Mouse (Mus musculus) heart, embryonic 11.5 days (tissue): ENCODE results near the gene Slfn4. TPM values are rescaled to one million over a fixed set of nuclear protein-coding genes. Genes with fewer than 3 reads are reported as not detected.
"Not testable (repeated sequence)": the region's sequence is repeated elsewhere in the genome, so short reads cannot be mapped to it uniquely, and the experiment has no call there.

ENCODE experiments used
- ATAC-seq: fragments of 200-750 bp; cut with Nextera tagmentation; replicated peaks from 2 replicates; pipeline ENCODE4 v1.8.0; 2017; ENCODE audit warnings: moderate library complexity; ENCODE audit not compliant: insufficient number of reproducible peaks, low FRiP score, low TSS enrichment
- H3K27ac ChIP-seq: fragments of 300-500 bp; sonication (generic); 2 replicates; pipeline ENCODE4 v1.5.1; 2014; ENCODE audit warnings: mild to moderate bottlenecking, low read depth, low read length
- H3K27me3 ChIP-seq: fragments of 300-500 bp; sonication (generic); 2 replicates; pipeline ENCODE4 v1.6.1; 2014; ENCODE audit warnings: mild to moderate bottlenecking, low read length, mixed read lengths; ENCODE audit not compliant: control insufficient read depth, insufficient read depth
- H3K36me3 ChIP-seq: fragments of 300-500 bp; sonication (generic); 2 replicates; pipeline ENCODE4 v1.6.1; 2014; ENCODE audit warnings: mild to moderate bottlenecking, low read length, moderate library complexity, mixed read lengths; ENCODE audit not compliant: control insufficient read depth, insufficient read depth
- H3K4me1 ChIP-seq: fragments of 300-500 bp; sonication (generic); 2 replicates; pipeline ENCODE4 v1.6.1; 2014; ENCODE audit warnings: low read length; ENCODE audit not compliant: control insufficient read depth, insufficient read depth
- H3K4me2 ChIP-seq: fragments of 300-500 bp; sonication (generic); 2 replicates; pipeline ENCODE4 v1.6.1; 2014; ENCODE audit warnings: mild to moderate bottlenecking, moderate library complexity
- H3K4me3 ChIP-seq: fragments of 300-500 bp; sonication (generic); 2 replicates; pipeline ENCODE4 v1.5.1; 2014; ENCODE audit warnings: low read depth, low read length
- H3K9ac ChIP-seq: fragments of 300-500 bp; sonication (generic); 2 replicates; pipeline ENCODE4 v1.6.1; 2014; ENCODE audit warnings: mild to moderate bottlenecking, low read depth, low read length, moderate library complexity
- H3K9me3 ChIP-seq: fragments of 300-500 bp; sonication (generic); replicated peaks from 2 replicates; pipeline ENCODE4 v1.6.1; 2016; ENCODE audit warnings: low read length; ENCODE audit not compliant: control insufficient read depth
- WGBS: fragments of 180-500 bp; shearing (Covaris S2); extraction: QIAGEN DNeasy Blood & Tissue Kit; methylation state at CpG from one replicate; pipeline ENCODE4 v1.1.7; 2014; ENCODE audit not compliant: insufficient replicate concordance; 5-methylcytosine and 5-hydroxymethylcytosine counted together
- polyA plus RNA-seq: library from polyadenylated mRNA; unstranded; fragments of >200 nt; fragmentation: Nextera tagmentation; extraction: Ambion mirVana; gene quantifications from 2 replicates; pipeline ENCODE4 v1.2.1, GENCODE M21; 2014

The Slfn4 gene
- polyA plus RNA-seq, 1 experiment from 2014 or later: not detected

- H3K36me3 ChIP-seq: no peaks in the 10 kb centered on the region
- no peaks in the 10 kb centered on the region for H3K4me1 ChIP-seq
- no peaks in the 10 kb centered on the region for H3K27me3 ChIP-seq
- no peak overlapping the region for H3K27ac ChIP-seq
- no peak overlapping the region for H3K4me3 ChIP-seq
- no peak for ATAC-seq
- no peaks in the 10 kb centered on the region for H3K9me3 ChIP-seq
- H3K9ac ChIP-seq: no peak overlapping the region
- WGBS: 74% methylated on average over 1 of the region's 1 CpGs
- no peak overlapping the region for H3K4me2 ChIP-seq
Measured at GRCm38 (mm10) chr11:83221328-83221877, 46.4 kb downstream of the Slfn4 start.

GRCm38 (mm10) chr11:83223367-83223766 lies 48.4 kb downstream of the Slfn4 start:
- no peak overlapping the region for H3K4me3 ChIP-seq
- H3K4me1 ChIP-seq: no peaks in the 10 kb centered on the region
- H3K4me2 ChIP-seq: no peak overlapping the region
- no peak overlapping the region for H3K27ac ChIP-seq
- no peak overlapping the region for H3K9ac ChIP-seq
- no peaks in the 10 kb centered on the region for H3K9me3 ChIP-seq
- WGBS: 77% methylated on average over 7 of the region's 7 CpGs
- no peaks in the 10 kb centered on the region for H3K27me3 ChIP-seq
- H3K36me3 ChIP-seq: no peaks in the 10 kb centered on the region
- ATAC-seq: no peak

DNA sequence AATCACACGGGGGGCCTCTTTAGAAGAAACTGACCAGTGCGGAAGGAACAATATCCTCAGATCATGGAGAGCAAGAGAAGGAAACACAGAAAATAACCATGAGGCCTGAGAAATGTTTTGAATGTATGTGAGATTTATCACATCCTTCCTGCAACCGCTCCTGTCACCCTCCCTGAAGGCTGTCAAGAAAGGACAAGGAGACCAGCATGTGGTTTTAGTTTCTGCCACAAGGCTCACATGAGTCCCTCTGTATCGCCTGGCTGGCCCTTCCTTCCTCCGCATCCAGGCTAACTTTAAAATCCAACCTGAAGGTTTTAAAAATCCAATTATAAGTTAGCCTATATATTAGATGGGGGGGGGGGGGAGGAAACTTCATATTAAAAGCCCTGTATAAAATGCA lies 48.8 kb downstream of the Slfn4 start:
- 74% methylated on average over 5 of the region's 5 CpGs for WGBS
- H3K4me3 ChIP-seq: not testable (repeated sequence)

DNA sequence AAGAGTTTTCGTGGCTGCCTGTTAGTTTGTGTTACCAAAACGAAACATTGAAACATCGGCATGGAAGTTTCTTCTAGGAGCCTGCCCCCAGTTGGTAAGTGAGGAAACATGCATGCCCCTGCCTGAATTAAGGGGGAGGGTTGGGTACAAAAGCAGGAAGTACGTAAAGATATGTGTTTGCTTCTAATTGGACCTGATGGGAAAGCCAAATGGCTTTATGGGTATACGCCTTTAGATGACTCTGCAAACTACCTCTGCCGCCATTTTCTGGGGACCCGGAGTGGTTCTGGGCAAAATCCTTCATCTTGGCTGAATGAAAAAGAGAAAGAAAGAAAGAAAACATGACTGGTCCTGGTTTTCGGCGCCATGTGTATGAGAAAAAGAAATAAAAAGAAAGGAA lies 49.2 kb downstream of the Slfn4 start:
- ATAC-seq: no peak
- Histone ChIP-seq H3K27ac (no peak overlapping the region), H3K4me1 (no peaks in the 10 kb centered on the region), H3K4me3 (no peak overlapping the region), H3K27me3 (no peaks in the 10 kb centered on the region), H3K4me2 (no peak overlapping the region), H3K9me3 (no peaks in the 10 kb centered on the region), H3K9ac (no peak overlapping the region), H3K36me3 (no peaks in the 10 kb centered on the region)
- WGBS: 88% methylated on average over 9 of the region's 9 CpGs

More for the DNA sequence above, 48.8 kb downstream of the Slfn4 start:
- not testable (repeated sequence) for H3K4me2 ChIP-seq, H3K9me3 ChIP-seq, H3K9ac ChIP-seq, H3K4me1 ChIP-seq, H3K27me3 ChIP-seq, ATAC-seq, H3K27ac ChIP-seq, H3K36me3 ChIP-seq

DNA sequence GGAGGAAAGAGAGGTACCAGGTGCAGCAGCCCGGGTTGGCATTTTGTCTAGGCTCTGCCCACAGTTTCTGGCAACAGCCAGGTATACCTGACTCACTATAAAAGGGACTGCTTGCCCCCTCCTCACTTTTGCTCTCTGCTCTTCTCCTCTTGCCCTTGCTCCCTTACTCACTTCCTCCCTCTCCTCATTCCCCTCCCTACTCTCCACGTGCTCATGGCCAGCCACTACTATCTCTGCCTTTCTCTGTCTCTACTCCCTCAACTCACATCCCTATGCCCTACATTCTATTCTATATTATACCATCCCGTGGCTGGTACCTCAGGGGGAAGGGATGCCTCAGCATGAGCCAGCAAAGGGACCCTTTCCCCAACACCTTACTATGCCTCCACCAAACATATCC lies 49.8 kb downstream of the Slfn4 start:
- Histone ChIP-seq H3K27ac (no peak overlapping the region), H3K27me3 (no peaks in the 10 kb centered on the region), H3K36me3 (no peaks in the 10 kb centered on the region), H3K9ac (no peak overlapping the region), H3K4me1 (no peaks in the 10 kb centered on the region), H3K4me3 (no peak overlapping the region), H3K4me2 (no peak overlapping the region), H3K9me3 (no peaks in the 10 kb centered on the region)
- whole genome bisulfite sequencing: 68% methylated on average over 3 of the region's 3 CpGs
- no peak for ATAC-seq

- Histone ChIP-seq H3K9ac (no peak overlapping the region), H3K4me3 (no peak overlapping the region), H3K4me2 (no peak overlapping the region), H3K36me3 (no peaks in the 10 kb centered on the region), H3K4me1 (no peaks in the 10 kb centered on the region), H3K27ac (no peak overlapping the region), H3K9me3 (no peaks in the 10 kb centered on the region), H3K27me3 (no peaks in the 10 kb centered on the region)
- WGBS: 83% methylated on average over 9 of the region's 9 CpGs
- no peak for ATAC-seq
Measured at GRCm38 (mm10) chr11:83225371-83225960, 50.5 kb downstream of the Slfn4 start.

GRCm38 (mm10) chr11:83227926-83228723 lies 53.1 kb downstream of the Slfn4 start:
- Histone ChIP-seq H3K27me3 (no peaks in the 10 kb centered on the region), H3K9me3 (no peaks in the 10 kb centered on the region), H3K4me3 (no peak overlapping the region), H3K4me1 (no peaks in the 10 kb centered on the region), H3K36me3 (no peaks in the 10 kb centered on the region), H3K27ac (no peak overlapping the region), H3K4me2 (no peak overlapping the region), H3K9ac (no peak overlapping the region)
- WGBS: 76% methylated on average over 7 of the region's 7 CpGs
- ATAC-seq: no peak

DNA sequence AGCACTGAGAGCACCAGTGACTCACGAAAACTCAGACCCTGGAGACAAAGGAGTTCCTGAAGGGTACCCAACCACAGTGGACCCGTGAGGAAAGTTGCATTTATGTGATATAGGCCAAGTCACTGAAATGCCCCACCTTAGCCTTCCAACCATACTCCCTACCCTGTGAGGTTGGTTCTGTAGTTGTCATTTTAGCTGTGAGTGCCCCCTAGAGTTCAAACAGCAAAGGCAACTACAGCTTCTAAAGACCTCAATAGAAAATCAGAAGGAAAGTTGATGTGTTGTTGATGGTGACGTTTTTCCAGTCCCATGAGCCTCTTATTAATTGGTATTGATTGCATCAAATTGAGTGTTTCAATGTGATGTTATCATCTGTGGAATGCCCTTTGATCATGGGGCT lies 56.0 kb downstream of the Slfn4 start:
- Histone ChIP-seq H3K27ac (no peak overlapping the region), H3K9me3 (no peaks in the 10 kb centered on the region), H3K27me3 (no peaks in the 10 kb centered on the region), H3K36me3 (no peaks in the 10 kb centered on the region), H3K4me2 (no peak overlapping the region), H3K4me3 (no peak overlapping the region), H3K4me1 (no peaks in the 10 kb centered on the region), H3K9ac (no peak overlapping the region)
- 58% methylated on average over 3 of the region's 3 CpGs for WGBS
- no peak for ATAC-seq
